Mouse (Mus musculus): Measurements from ENCODE around the gene Usp22.

- TF ChIP-seq CTCF (IDR thresholded peaks at IDR 0.05; ENCODE audit: extremely low read depth, insufficient read length, insufficient replicate concordance, low read depth, low read length) = no peak
- TF ChIP-seq POLR2A (IDR thresholded peaks at IDR 0.05; ENCODE audit: low read depth, low read length) = no peak
Observed at GRCm38 (mm10) chr11:61159796-61160732, 14.8 kb downstream of the Usp22 start.

Data from small intestine, adult 2 months (tissue).